Mouse (Mus musculus) liver, embryonic 16.5 days (tissue): ENCODE measurements around the gene Itprid2. TPM values are rescaled to one million over a fixed set of nuclear protein-coding genes. Genes with fewer than 3 reads are reported as not detected.

Source experiments
- ATAC-seq: fragments of 200-750 bp; cut with Nextera tagmentation; 2 replicates; pipeline ENCODE4 v1.8.0; 2017; ENCODE audit warnings: low read depth, mild to moderate bottlenecking, moderate number of reproducible peaks, moderate library complexity
- H3K27ac ChIP-seq: fragments of 300-500 bp; sonication (generic); 2 replicates; pipeline ENCODE4 v1.5.1; 2014; ENCODE audit warnings: mild to moderate bottlenecking, low read length
- H3K27me3 ChIP-seq: fragments of 300-500 bp; sonication (generic); 2 replicates; pipeline ENCODE4 v1.6.1; 2014; ENCODE audit warnings: low read depth, low read length, mixed read lengths; ENCODE audit not compliant: control insufficient read depth, insufficient read depth
- H3K36me3 ChIP-seq: fragments of 300-500 bp; sonication (generic); 2 replicates; pipeline ENCODE4 v1.6.1; 2014; ENCODE audit warnings: mild to moderate bottlenecking; ENCODE audit not compliant: control insufficient read depth, insufficient read depth
- H3K4me1 ChIP-seq: fragments of 300-500 bp; sonication (generic); 2 replicates; pipeline ENCODE4 v1.6.1; 2014; ENCODE audit warnings: low read depth, low read length, mixed read lengths; ENCODE audit not compliant: control insufficient read depth
- H3K4me2 ChIP-seq: fragments of 300-500 bp; sonication (generic); 2 replicates; pipeline ENCODE4 v1.6.1; 2014; ENCODE audit warnings: low read depth, low read length, mixed read lengths
- H3K4me3 ChIP-seq: fragments of 300-500 bp; sonication (generic); 2 replicates; pipeline ENCODE4 v1.5.1; 2014; ENCODE audit warnings: low read depth, mild to moderate bottlenecking, low read length
- H3K9ac ChIP-seq: fragments of 300-500 bp; sonication (generic); 2 replicates; pipeline ENCODE4 v1.6.1; 2014; ENCODE audit warnings: low read depth, low read length
- H3K9me3 ChIP-seq: fragments of 300-500 bp; sonication (generic); replicated peaks from 2 replicates; pipeline ENCODE4 v1.6.1; 2016; ENCODE audit warnings: low read length; ENCODE audit not compliant: control insufficient read depth
- WGBS: fragments of 180-500 bp; shearing (Covaris S2); extraction: QIAGEN DNeasy Blood & Tissue Kit; methylation state at CpG from one replicate; pipeline ENCODE4 v1.1.7; 2014; ENCODE audit not compliant: insufficient replicate concordance; 5-methylcytosine and 5-hydroxymethylcytosine counted together
- polyA plus RNA-seq: library from polyadenylated mRNA; unstranded; fragments of >200 nt; fragmentation: Nextera tagmentation; extraction: Ambion mirVana; gene quantifications from 2 replicates; pipeline ENCODE4 v1.2.1, GENCODE M21; 2015

The Itprid2 gene
- polyA plus RNA-seq, 1 experiment from 2014 or later: 4.3 TPM

- 67% methylated on average over 8 of the region's 8 CpGs for WGBS
- no peak overlapping the region for H3K4me2 ChIP-seq
- H3K27ac ChIP-seq: no peak overlapping the region
- H3K4me3 ChIP-seq: no peak overlapping the region
- no peaks in the 10 kb centered on the region for H3K36me3 ChIP-seq
- H3K9ac ChIP-seq: no peak overlapping the region
- no peaks in the 10 kb centered on the region for H3K27me3 ChIP-seq
- no peak for ATAC-seq
- no peaks in the 10 kb centered on the region for H3K9me3 ChIP-seq
- no peaks in the 10 kb centered on the region for H3K4me1 ChIP-seq
These were observed 26.7 kb upstream of the Itprid2 start for GRCm38 (mm10) chr2:79608301-79609074.

DNA sequence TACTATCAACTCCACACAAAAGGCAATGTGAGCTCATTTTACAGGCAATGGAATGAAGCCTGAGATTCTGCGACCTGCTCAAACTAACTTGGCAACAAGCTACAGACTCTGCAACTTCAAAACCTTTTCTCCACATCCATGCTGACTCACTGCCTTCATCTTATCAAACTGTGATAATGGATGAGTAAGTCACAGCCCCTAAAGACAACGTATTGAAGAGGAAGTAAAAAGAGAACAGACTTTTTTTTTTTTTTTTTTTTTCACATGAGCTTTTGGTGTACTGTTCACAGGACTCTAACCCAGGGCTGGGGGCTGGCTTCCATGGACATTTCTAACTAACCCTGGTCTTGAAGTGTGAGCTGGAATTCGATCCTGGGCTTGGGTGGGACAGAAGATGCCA, 24.3 kb upstream of the Itprid2 start:
- no peaks in the 10 kb centered on the region for H3K36me3 ChIP-seq
- H3K27ac ChIP-seq: no peak overlapping the region
- no peaks in the 10 kb centered on the region for H3K9me3 ChIP-seq
- H3K9ac ChIP-seq: no peak overlapping the region
- no peaks in the 10 kb centered on the region for H3K4me1 ChIP-seq
- ATAC-seq: no peak
- WGBS: 25% methylated on average over 3 of the region's 3 CpGs
- no peak overlapping the region for H3K4me2 ChIP-seq
- H3K4me3 ChIP-seq: no peak overlapping the region
- H3K27me3 ChIP-seq: no peaks in the 10 kb centered on the region

DNA sequence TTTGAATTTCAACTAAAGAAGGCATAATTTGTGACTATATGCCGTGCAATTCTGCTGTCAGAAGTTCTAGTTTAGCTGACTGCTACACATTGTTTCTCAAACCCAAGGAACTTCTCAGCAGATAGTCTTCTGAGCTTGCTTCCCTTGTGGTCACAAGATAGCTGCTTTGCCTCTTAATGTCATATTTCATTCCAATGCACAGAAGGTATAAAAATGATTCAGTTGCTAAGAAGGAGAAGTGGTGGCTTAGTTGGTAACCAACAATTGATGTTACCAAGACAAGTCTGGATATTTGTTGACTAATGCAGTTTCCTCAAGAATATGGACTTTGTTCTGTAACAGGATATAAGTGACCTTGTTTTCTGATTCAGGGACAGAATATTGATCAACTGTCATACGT, 17.0 kb upstream of the Itprid2 start:
- H3K36me3 ChIP-seq: no peaks in the 10 kb centered on the region
- H3K9ac ChIP-seq: no peak overlapping the region
- ATAC-seq: no peak
- no peaks in the 10 kb centered on the region for H3K4me1 ChIP-seq
- WGBS: 33% methylated on average over 2 of the region's 2 CpGs
- H3K27me3 ChIP-seq: no peaks in the 10 kb centered on the region
- no peak overlapping the region for H3K4me2 ChIP-seq
- H3K27ac ChIP-seq: no peak overlapping the region
- no peaks in the 10 kb centered on the region for H3K9me3 ChIP-seq
- no peak overlapping the region for H3K4me3 ChIP-seq

- no peak overlapping the region for H3K4me2 ChIP-seq
- no peak overlapping the region for H3K4me3 ChIP-seq
- H3K4me1 ChIP-seq: no peaks in the 10 kb centered on the region
- ATAC-seq: no peak
- H3K9ac ChIP-seq: no peak overlapping the region
- H3K27ac ChIP-seq: no peak overlapping the region
- H3K27me3 ChIP-seq: no peaks in the 10 kb centered on the region
- no peaks in the 10 kb centered on the region for H3K9me3 ChIP-seq
- H3K36me3 ChIP-seq: no peaks in the 10 kb centered on the region
- 46% methylated on average over 6 of the region's 6 CpGs for WGBS
These were observed 16.3 kb upstream of the Itprid2 start for GRCm38 (mm10) chr2:79618614-79619568.

- no peak overlapping the region for H3K9ac ChIP-seq
- H3K9me3 ChIP-seq: no peaks in the 10 kb centered on the region
- H3K27ac ChIP-seq: no peak overlapping the region
- H3K4me2 ChIP-seq: no peak overlapping the region
- no peaks in the 10 kb centered on the region for H3K36me3 ChIP-seq
- ATAC-seq: no peak
- no peak overlapping the region for H3K4me3 ChIP-seq
- H3K27me3 ChIP-seq: no peaks in the 10 kb centered on the region
- H3K4me1 ChIP-seq: no peaks in the 10 kb centered on the region
- WGBS: 50% methylated on average over 4 of the region's 4 CpGs
These were observed 11.9 kb upstream of the Itprid2 start for GRCm38 (mm10) chr2:79623256-79623655.

DNA sequence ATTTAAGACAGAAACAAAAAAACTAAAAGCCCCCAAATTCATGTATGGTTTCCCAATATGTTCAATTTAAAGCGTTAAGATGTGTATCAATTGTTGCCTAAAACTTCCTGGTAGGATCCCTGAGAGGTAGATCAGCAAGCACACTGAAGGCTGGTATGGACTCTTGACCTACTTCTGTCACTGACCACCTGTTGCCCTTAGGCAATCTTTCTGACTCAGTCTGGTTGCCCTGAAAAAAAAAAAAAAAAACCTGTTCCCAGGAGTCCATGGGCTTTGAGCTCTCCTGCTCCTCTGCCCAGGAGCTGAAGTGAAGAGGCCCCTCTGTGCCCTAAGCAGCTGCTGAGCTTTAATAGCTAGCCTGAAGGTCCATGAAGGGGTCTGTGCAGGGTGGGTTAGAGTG, 7.5 kb upstream of the Itprid2 start:
- Histone ChIP-seq H3K27me3 (no peaks in the 10 kb centered on the region), H3K4me2 (no peak overlapping the region), H3K27ac (no peak overlapping the region), H3K36me3 (no peaks in the 10 kb centered on the region), H3K9me3 (no peaks in the 10 kb centered on the region), H3K9ac (no peak overlapping the region), H3K4me3 (no peak overlapping the region), H3K4me1 (no peaks in the 10 kb centered on the region)
- ATAC-seq: peak; percentile 48
- 42% methylated on average over 1 of the region's 1 CpGs for WGBS

DNA sequence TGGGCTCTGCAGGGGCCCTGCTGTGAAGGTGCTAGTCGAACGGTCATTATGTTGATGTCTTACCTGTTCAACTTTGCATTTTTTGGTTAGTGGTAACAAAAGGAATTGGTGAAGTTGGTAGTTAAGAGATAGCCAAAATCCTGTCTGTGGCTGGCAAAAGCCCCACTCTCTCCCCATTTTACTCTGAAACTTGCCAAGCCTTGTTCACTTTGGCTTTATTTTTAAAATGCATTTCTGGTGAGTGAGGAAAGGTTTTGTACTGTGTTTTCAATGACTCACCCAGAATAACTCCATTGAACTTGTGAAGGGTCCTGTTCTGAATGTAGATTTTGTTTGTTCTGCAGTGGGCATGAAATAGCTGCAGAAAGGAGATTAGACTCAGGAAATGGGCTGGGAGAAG, 4.9 kb upstream of the Itprid2 start:
- no peaks in the 10 kb centered on the region for H3K9me3 ChIP-seq
- peaks cover 4% of the 10 kb centered on the region for H3K4me1 ChIP-seq
- H3K4me2 ChIP-seq: no peak overlapping the region
- H3K36me3 ChIP-seq: no peaks in the 10 kb centered on the region
- no peak overlapping the region for H3K9ac ChIP-seq
- no peak for ATAC-seq
- no peak overlapping the region for H3K27ac ChIP-seq
- no peaks in the 10 kb centered on the region for H3K27me3 ChIP-seq
- WGBS: 57% methylated on average over 2 of the region's 2 CpGs
- no peak overlapping the region for H3K4me3 ChIP-seq

- no peaks in the 10 kb centered on the region for H3K9me3 ChIP-seq
- H3K4me2 ChIP-seq: peak overlapping the region; percentile 98
- ATAC-seq: peak; percentile 52
- H3K27me3 ChIP-seq: no peaks in the 10 kb centered on the region
- peak overlapping the region; percentile 77 for H3K27ac ChIP-seq
- WGBS: under 1% methylated on average over 82 of the region's 83 CpGs
- H3K9ac ChIP-seq: peak overlapping the region; percentile 77
- peaks cover 4% of the 10 kb centered on the region for H3K4me1 ChIP-seq
- H3K4me3 ChIP-seq: peak overlapping the region; percentile 77
- H3K36me3 ChIP-seq: no peaks in the 10 kb centered on the region; the same call in 1 of the 2 replicates
These were observed 507 bp downstream of the Itprid2 start for GRCm38 (mm10) chr2:79635426-79636291.
